Mouse (Mus musculus) MEL (cell line): Measurements from ENCODE around the gene Nup35.

Experiments
- E2F4 ChIP-seq: IDR thresholded peaks from 2 replicates; pipeline ENCODE4 v1.6.1; 2011; ENCODE audit warnings: low read depth, low read length, improper control_type of control experiment, borderline replicate concordance
- EP300 ChIP-seq, 2 experiments: IDR thresholded peaks; 2 replicates each; pipeline ENCODE4 v1.6.1; 2011; ENCODE audit warnings: improper control_type of control experiment in 2 of 2, low read length in 2 of 2, low read depth in 1 of 2, mild to moderate bottlenecking in 1 of 2
- GATA1 ChIP-seq: IDR thresholded peaks from 2 replicates; pipeline ENCODE4 v1.6.1; 2011; ENCODE audit warnings: low read depth, low read length, improper control_type of control experiment
- RCOR1 ChIP-seq: IDR thresholded peaks from 2 replicates; pipeline ENCODE4 v1.6.1; 2012; ENCODE audit warnings: low read depth, mild to moderate bottlenecking, inconsistent platforms, low read length, improper control_type of control experiment
- TBP ChIP-seq: IDR thresholded peaks from 2 replicates; pipeline ENCODE4 v1.8.0; 2011; ENCODE audit warnings: low read depth, low read length, improper control_type of control experiment

DNA sequence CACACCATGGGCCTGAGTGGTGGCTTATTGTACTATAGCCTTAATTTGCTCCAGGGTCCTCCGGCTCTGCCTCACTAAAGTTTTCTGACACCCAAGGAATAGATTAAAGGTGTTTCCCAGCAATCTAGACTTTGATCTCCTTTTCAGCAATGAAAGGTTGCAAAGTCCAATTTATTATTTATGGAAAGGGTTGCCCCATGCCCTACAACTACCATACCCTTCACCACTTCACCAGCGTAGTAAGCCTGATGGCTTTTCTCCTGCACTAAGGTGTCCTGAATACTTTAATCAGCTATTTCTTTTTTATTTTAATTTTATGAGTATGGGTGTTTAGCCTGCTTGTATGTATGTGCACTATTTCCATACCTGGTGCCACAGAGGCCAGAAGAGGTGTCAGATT, 45.6 kb downstream of the Nup35 start:
- TF ChIP-seq EP300 (IDR thresholded peaks at IDR 0.05; ENCODE audit: low read depth in 1 of 2, low read length in 2 of 2) (no peak), GATA1 (no peak), RCOR1 (no peak), E2F4 (no peak), TBP (no peak)
